Mouse (Mus musculus): ENCODE measurements around the gene Gabrg3.

Gabrg3 gene

GRCm38 (mm10) chr7:57050906-57051635 lies 335.9 kb downstream of the Gabrg3 start:
- no peak for DNase-seq

- DNase-seq: no peak
Measured at GRCm38 (mm10) chr7:57037861-57038421, 349.0 kb downstream of the Gabrg3 start.

GRCm38 (mm10) chr7:57000585-57001261 lies 386.3 kb downstream of the Gabrg3 start:
- DNase-seq: no peak

GRCm38 (mm10) chr7:56997713-56998624 lies 389.0 kb downstream of the Gabrg3 start:
- no peak for DNase-seq

GRCm38 (mm10) chr7:56946398-56946797 lies 440.6 kb downstream of the Gabrg3 start:
- DNase-seq: no peak

GRCm38 (mm10) chr7:56941606-56942005 lies 445.4 kb downstream of the Gabrg3 start:
- no peak for DNase-seq

GRCm38 (mm10) chr7:56938020-56938419 lies 449.0 kb downstream of the Gabrg3 start:
- DNase-seq: no peak

GRCm38 (mm10) chr7:56919499-56919898 lies 467.5 kb downstream of the Gabrg3 start:
- DNase-seq: no peak

- no peak for DNase-seq
Measured at GRCm38 (mm10) chr7:56914862-56915261, 472.1 kb downstream of the Gabrg3 start.

- no peak for DNase-seq
Measured at GRCm38 (mm10) chr7:56899762-56900161, 487.2 kb downstream of the Gabrg3 start.

- DNase-seq: no peak
Measured at GRCm38 (mm10) chr7:56867314-56868075, 519.5 kb downstream of the Gabrg3 start.

GRCm38 (mm10) chr7:56843565-56843964 lies 543.4 kb downstream of the Gabrg3 start:
- DNase-seq: no peak

GRCm38 (mm10) chr7:56825446-56825845 lies 561.5 kb downstream of the Gabrg3 start:
- DNase-seq: no peak

- DNase-seq: no peak
Measured at GRCm38 (mm10) chr7:56801841-56802240, 585.1 kb downstream of the Gabrg3 start.

- DNase-seq: no peak
Measured at GRCm38 (mm10) chr7:56779122-56779521, 607.9 kb downstream of the Gabrg3 start.

GRCm38 (mm10) chr7:56768216-56768615 lies 618.8 kb downstream of the Gabrg3 start:
- DNase-seq: no peak

GRCm38 (mm10) chr7:56767796-56768195 lies 619.2 kb downstream of the Gabrg3 start:
- DNase-seq: no peak

- DNase-seq: peak; percentile 21
Measured at GRCm38 (mm10) chr7:56765612-56766445, 621.2 kb downstream of the Gabrg3 start.

GRCm38 (mm10) chr7:56729225-56729624 lies 657.8 kb downstream of the Gabrg3 start:
- no peak for DNase-seq

All from right cerebral cortex, postnatal 25 days (tissue).